Mouse (Mus musculus) cerebellum, postnatal 10 days (tissue): ENCODE results near the gene Spaca5.

Experiments used
- DNase-seq, 2 experiments: peaks; one replicate each; pipeline ENCODE4 v3.0.0; 2021; ENCODE audit warnings: mixed read lengths in 2 of 2

Gene Spaca5

GRCm38 (mm10) chrX:21068106-21068505 is at the start of gene Spaca5:
Spaca5 (plus strand) TSS chrX:21068406.
- DNase-seq: no peak

- DNase-seq: no peak
Observed at GRCm38 (mm10) chrX:21061460-21061859, 6.7 kb upstream of the Spaca5 start.

- peak; percentile 81 to 89 for DNase-seq
Observed at GRCm38 (mm10) chrX:21061866-21062543, 6.2 kb upstream of the Spaca5 start, which contains the start of gene Zfp182. Zfp182 (minus strand) TSS chrX:21062316.

GRCm38 (mm10) chrX:21062544-21062890 is 5.7 kb upstream of the Spaca5 start:
- DNase-seq: no peak

- DNase-seq: no peak
Observed at GRCm38 (mm10) chrX:21088645-21088982, 20.4 kb downstream of the Spaca5 start.

GRCm38 (mm10) chrX:21088983-21089866 is 21.0 kb downstream of the Spaca5 start, which contains the start of gene Zfp300:
Zfp300 (minus strand) TSS chrX:21089527.
- peak; percentile 78 for DNase-seq

GRCm38 (mm10) chrX:21089867-21090239 is 21.6 kb downstream of the Spaca5 start:
- no peak for DNase-seq

- no peak for DNase-seq
Observed at GRCm38 (mm10) chrX:21115520-21115919, 47.3 kb downstream of the Spaca5 start, which contains the start of gene Ssxa1. Ssxa1 (plus strand) TSS chrX:21115820.
